Mouse (Mus musculus): ENCODE measurements around the gene Krtap26-1. TPM values are rescaled to one million over a fixed set of nuclear protein-coding genes. Genes with fewer than 3 reads are reported as not detected.

Krtap26-1 gene
- polyA plus RNA-seq, 1 experiment from 2014 or later, result not detected

GRCm38 (mm10) chr16:88640053-88640452 lies 7.5 kb downstream of the Krtap26-1 start:
- no peaks in the 10 kb centered on the region for H3K9me3 ChIP-seq (ENCODE audit: control insufficient read depth, low read length)
- no peak for DNase-seq (ENCODE audit: low spot score)
- no peaks in the 10 kb centered on the region for H3K36me3 ChIP-seq (replicated peaks; ENCODE audit: control insufficient read depth, insufficient read depth)
- H3K4me1 ChIP-seq (replicated peaks; ENCODE audit: control insufficient read depth, insufficient read depth, low read length), result no peaks in the 10 kb centered on the region
- no peak overlapping the region for H3K9ac ChIP-seq
- H3K4me2 ChIP-seq (replicated peaks), result no peak overlapping the region
- H3K27me3 ChIP-seq (ENCODE audit: control insufficient read depth, insufficient read depth, low read length), result no peaks in the 10 kb centered on the region
- ATAC-seq (ENCODE audit: low FRiP score), result no peak
- WGBS, result 83% methylated on average over 3 of the region's 3 CpGs
- no peak overlapping the region for H3K27ac ChIP-seq
- no peak overlapping the region for H3K4me3 ChIP-seq (replicated peaks; ENCODE audit: low read length)

GRCm38 (mm10) chr16:88635142-88635541 lies 12.5 kb downstream of the Krtap26-1 start:
- H3K9me3 ChIP-seq (ENCODE audit: control insufficient read depth, low read length), result no peaks in the 10 kb centered on the region
- no peak for ATAC-seq (ENCODE audit: low FRiP score)
- H3K4me3 ChIP-seq (replicated peaks; ENCODE audit: low read length), result no peak overlapping the region
- 52% methylated on average over 4 of the region's 4 CpGs for WGBS
- DNase-seq (ENCODE audit: low spot score), result peak; percentile 37
- H3K4me2 ChIP-seq (replicated peaks), result no peak overlapping the region
- no peaks in the 10 kb centered on the region for H3K36me3 ChIP-seq (replicated peaks; ENCODE audit: control insufficient read depth, insufficient read depth)
- no peaks in the 10 kb centered on the region for H3K4me1 ChIP-seq (replicated peaks; ENCODE audit: control insufficient read depth, insufficient read depth, low read length)
- H3K27me3 ChIP-seq (ENCODE audit: control insufficient read depth, insufficient read depth, low read length), result no peaks in the 10 kb centered on the region
- H3K9ac ChIP-seq, result no peak overlapping the region
- no peak overlapping the region for H3K27ac ChIP-seq

GRCm38 (mm10) chr16:88631474-88631873 lies 16.1 kb downstream of the Krtap26-1 start:
- no peak for DNase-seq (ENCODE audit: low spot score)
- Histone ChIP-seq H3K4me2 (replicated peaks) (no peak overlapping the region), H3K27ac (no peak overlapping the region), H3K4me3 (replicated peaks; ENCODE audit: low read length) (no peak overlapping the region), H3K9me3 (ENCODE audit: control insufficient read depth, low read length) (no peaks in the 10 kb centered on the region), H3K27me3 (ENCODE audit: control insufficient read depth, insufficient read depth, low read length) (no peaks in the 10 kb centered on the region), H3K9ac (no peak overlapping the region), H3K4me1 (replicated peaks; ENCODE audit: control insufficient read depth, insufficient read depth, low read length) (no peaks in the 10 kb centered on the region), H3K36me3 (replicated peaks; ENCODE audit: control insufficient read depth, insufficient read depth) (no peaks in the 10 kb centered on the region)
- ATAC-seq (ENCODE audit: low FRiP score), result no peak
- WGBS, result 72% methylated on average over 4 of the region's 4 CpGs

- no peak for DNase-seq (ENCODE audit: low spot score)
- no peaks in the 10 kb centered on the region for H3K27me3 ChIP-seq (ENCODE audit: control insufficient read depth, insufficient read depth, low read length)
- H3K4me1 ChIP-seq (replicated peaks; ENCODE audit: control insufficient read depth, insufficient read depth, low read length), result no peaks in the 10 kb centered on the region
- no peak for ATAC-seq (ENCODE audit: low FRiP score)
- H3K36me3 ChIP-seq (replicated peaks; ENCODE audit: control insufficient read depth, insufficient read depth), result no peaks in the 10 kb centered on the region
- no peaks in the 10 kb centered on the region for H3K9me3 ChIP-seq (ENCODE audit: control insufficient read depth, low read length)
- no peak within 1 kb of the TSS for H3K4me3 ChIP-seq (replicated peaks; ENCODE audit: low read length)
- WGBS, result 92% methylated on average over 4 of the region's 4 CpGs
- no peak within 1 kb of the TSS for H3K9ac ChIP-seq
- H3K4me2 ChIP-seq (replicated peaks), result no peak within 1 kb of the TSS
- no peak within 1 kb of the TSS for H3K27ac ChIP-seq
Observed at GRCm38 (mm10) chr16:88627566-88627965, 20.0 kb downstream of the Krtap26-1 start, which contains the start of gene 2310079G19Rik. TSS of gene 2310079G19Rik (minus strand) at chr16:88627666.

- no peak overlapping the region for H3K27ac ChIP-seq
- no peak for DNase-seq (ENCODE audit: low spot score)
- 54% methylated on average over 4 of the region's 4 CpGs for WGBS
Observed at GRCm38 (mm10) chr16:88612712-88613111, 34.9 kb downstream of the Krtap26-1 start.

GRCm38 (mm10) chr16:88611922-88612321 lies 35.7 kb downstream of the Krtap26-1 start, which contains the start of gene Krtap24-1:
TSS of gene Krtap24-1 (minus strand) at chr16:88612279.
- Histone ChIP-seq H3K9ac (no peak within 1 kb of the TSS), H3K27ac (no peak within 1 kb of the TSS), H3K9me3 (ENCODE audit: control insufficient read depth, low read length) (no peaks in the 10 kb centered on the region), H3K4me2 (replicated peaks) (no peak within 1 kb of the TSS), H3K4me3 (replicated peaks; ENCODE audit: low read length) (no peak within 1 kb of the TSS), H3K4me1 (replicated peaks; ENCODE audit: control insufficient read depth, insufficient read depth, low read length) (no peaks in the 10 kb centered on the region), H3K36me3 (replicated peaks; ENCODE audit: control insufficient read depth, insufficient read depth) (no peaks in the 10 kb centered on the region), H3K27me3 (ENCODE audit: control insufficient read depth, insufficient read depth, low read length) (no peaks in the 10 kb centered on the region)
- WGBS, result 93% methylated on average over 8 of the region's 8 CpGs
- ATAC-seq (ENCODE audit: low FRiP score) (no peak), DNase-seq (ENCODE audit: low spot score) (no peak)

More at GRCm38 (mm10) chr16:88612712-88613111, 34.9 kb downstream of the Krtap26-1 start:
- Histone ChIP-seq H3K9ac (no peak overlapping the region), H3K36me3 (replicated peaks; ENCODE audit: control insufficient read depth, insufficient read depth) (no peaks in the 10 kb centered on the region), H3K4me2 (replicated peaks) (no peak overlapping the region), H3K9me3 (ENCODE audit: control insufficient read depth, low read length) (no peaks in the 10 kb centered on the region), H3K27me3 (ENCODE audit: control insufficient read depth, insufficient read depth, low read length) (no peaks in the 10 kb centered on the region), H3K4me1 (replicated peaks; ENCODE audit: control insufficient read depth, insufficient read depth, low read length) (no peaks in the 10 kb centered on the region), H3K4me3 (replicated peaks; ENCODE audit: low read length) (no peak overlapping the region)
- no peak for ATAC-seq (ENCODE audit: low FRiP score)

- H3K9me3 ChIP-seq (ENCODE audit: control insufficient read depth, low read length), result no peaks in the 10 kb centered on the region
- 86% methylated on average over 6 of the region's 6 CpGs for WGBS
- H3K36me3 ChIP-seq (replicated peaks; ENCODE audit: control insufficient read depth, insufficient read depth), result no peaks in the 10 kb centered on the region
- DNase-seq (ENCODE audit: low spot score) (no peak), ATAC-seq (ENCODE audit: low FRiP score) (no peak)
- H3K4me3 ChIP-seq (replicated peaks; ENCODE audit: low read length), result no peak overlapping the region
- no peak overlapping the region for H3K27ac ChIP-seq
- H3K4me1 ChIP-seq (replicated peaks; ENCODE audit: control insufficient read depth, insufficient read depth, low read length), result no peaks in the 10 kb centered on the region
- no peak overlapping the region for H3K4me2 ChIP-seq (replicated peaks)
- no peaks in the 10 kb centered on the region for H3K27me3 ChIP-seq (ENCODE audit: control insufficient read depth, insufficient read depth, low read length)
- H3K9ac ChIP-seq, result no peak overlapping the region
Observed at GRCm38 (mm10) chr16:88604570-88604969, 43.0 kb downstream of the Krtap26-1 start.

GRCm38 (mm10) chr16:88602464-88602863 lies 45.1 kb downstream of the Krtap26-1 start:
- Histone ChIP-seq H3K4me1 (replicated peaks; ENCODE audit: control insufficient read depth, insufficient read depth, low read length) (no peaks in the 10 kb centered on the region), H3K27me3 (ENCODE audit: control insufficient read depth, insufficient read depth, low read length) (no peaks in the 10 kb centered on the region), H3K27ac (no peak overlapping the region), H3K9me3 (ENCODE audit: control insufficient read depth, low read length) (no peaks in the 10 kb centered on the region), H3K4me2 (replicated peaks) (no peak overlapping the region), H3K9ac (no peak overlapping the region), H3K36me3 (replicated peaks; ENCODE audit: control insufficient read depth, insufficient read depth) (no peaks in the 10 kb centered on the region), H3K4me3 (replicated peaks; ENCODE audit: low read length) (no peak overlapping the region)
- ATAC-seq (ENCODE audit: low FRiP score), result no peak
- WGBS, result 81% methylated on average over 1 of the region's 1 CpGs
- DNase-seq (ENCODE audit: low spot score), result no peak

GRCm38 (mm10) chr16:88600303-88600702 lies 47.3 kb downstream of the Krtap26-1 start:
- ATAC-seq (ENCODE audit: low FRiP score) (no peak), DNase-seq (ENCODE audit: low spot score) (no peak)
- no peak overlapping the region for H3K9ac ChIP-seq
- no peak overlapping the region for H3K27ac ChIP-seq
- H3K36me3 ChIP-seq (replicated peaks; ENCODE audit: control insufficient read depth, insufficient read depth), result no peaks in the 10 kb centered on the region
- H3K4me2 ChIP-seq (replicated peaks), result no peak overlapping the region
- no peaks in the 10 kb centered on the region for H3K27me3 ChIP-seq (ENCODE audit: control insufficient read depth, insufficient read depth, low read length)
- no peaks in the 10 kb centered on the region for H3K9me3 ChIP-seq (ENCODE audit: control insufficient read depth, low read length)
- no peak overlapping the region for H3K4me3 ChIP-seq (replicated peaks; ENCODE audit: low read length)
- H3K4me1 ChIP-seq (replicated peaks; ENCODE audit: control insufficient read depth, insufficient read depth, low read length), result no peaks in the 10 kb centered on the region
- WGBS, result 85% methylated on average over 8 of the region's 8 CpGs
